Mouse (Mus musculus) embryo, embryonic 10.5 days (tissue): ENCODE measurements around the gene Ccr7.

Source experiments
- DNase-seq: peaks from one replicate; pipeline ENCODE4 v3.0.0-alpha.2; 2015; ENCODE audit warnings: low spot score

Gene Ccr7

GRCm38 (mm10) chr11:99154987-99155641, at the start of gene Ccr7:
TSS of gene Ccr7 (minus strand) at chr11:99155077.
- DNase-seq: no peak

- peak; percentile 73 for DNase-seq
Observed at GRCm38 (mm10) chr11:99189154-99189582, 34.3 kb upstream of the Ccr7 start.

GRCm38 (mm10) chr11:99187348-99187747, 32.5 kb upstream of the Ccr7 start:
- DNase-seq: no peak

- DNase-seq: no peak
Observed at GRCm38 (mm10) chr11:99186836-99187235, 32.0 kb upstream of the Ccr7 start.

- no peak for DNase-seq
Observed at GRCm38 (mm10) chr11:99182575-99182974, 27.7 kb upstream of the Ccr7 start.

GRCm38 (mm10) chr11:99180071-99180470, 25.2 kb upstream of the Ccr7 start:
- DNase-seq: no peak

GRCm38 (mm10) chr11:99177925-99178198, 23.0 kb upstream of the Ccr7 start:
- no peak for DNase-seq

GRCm38 (mm10) chr11:99177054-99177924, 22.4 kb upstream of the Ccr7 start:
- DNase-seq: no peak

GRCm38 (mm10) chr11:99172002-99172401, 17.1 kb upstream of the Ccr7 start:
- DNase-seq: no peak

GRCm38 (mm10) chr11:99171442-99171841, 16.6 kb upstream of the Ccr7 start:
- no peak for DNase-seq

- no peak for DNase-seq
Observed at GRCm38 (mm10) chr11:99170547-99171267, 15.8 kb upstream of the Ccr7 start.

- no peak for DNase-seq
Observed at GRCm38 (mm10) chr11:99170005-99170404, 15.1 kb upstream of the Ccr7 start.

GRCm38 (mm10) chr11:99169438-99169837, 14.6 kb upstream of the Ccr7 start:
- DNase-seq: no peak

- no peak for DNase-seq
Observed at GRCm38 (mm10) chr11:99168030-99168474, 13.2 kb upstream of the Ccr7 start.

GRCm38 (mm10) chr11:99167576-99167975, 12.7 kb upstream of the Ccr7 start:
- DNase-seq: no peak

- DNase-seq: no peak
Observed at GRCm38 (mm10) chr11:99166241-99166640, 11.4 kb upstream of the Ccr7 start.

GRCm38 (mm10) chr11:99165031-99165752, 10.3 kb upstream of the Ccr7 start:
- no peak for DNase-seq

- no peak for DNase-seq
Observed at GRCm38 (mm10) chr11:99162972-99163686, 8.3 kb upstream of the Ccr7 start.

- DNase-seq: no peak
Observed at GRCm38 (mm10) chr11:99161648-99162047, 6.8 kb upstream of the Ccr7 start.

GRCm38 (mm10) chr11:99160228-99160627, 5.4 kb upstream of the Ccr7 start:
- DNase-seq: no peak

- no peak for DNase-seq
Observed at GRCm38 (mm10) chr11:99155817-99156216, 940 bp upstream of the Ccr7 start.
